Mouse (Mus musculus) CD8-positive naive resting alpha-beta T cell, adult 2 months (primary cell): ENCODE measurements around the gene Prkch.

Experiments used
- DNase-seq, 2 experiments: peaks; one replicate each; pipeline ENCODE4 v3.0.0; 2022; ENCODE audit warnings: low read depth in 2 of 2, low spot score in 2 of 2

Prkch gene

DNA sequence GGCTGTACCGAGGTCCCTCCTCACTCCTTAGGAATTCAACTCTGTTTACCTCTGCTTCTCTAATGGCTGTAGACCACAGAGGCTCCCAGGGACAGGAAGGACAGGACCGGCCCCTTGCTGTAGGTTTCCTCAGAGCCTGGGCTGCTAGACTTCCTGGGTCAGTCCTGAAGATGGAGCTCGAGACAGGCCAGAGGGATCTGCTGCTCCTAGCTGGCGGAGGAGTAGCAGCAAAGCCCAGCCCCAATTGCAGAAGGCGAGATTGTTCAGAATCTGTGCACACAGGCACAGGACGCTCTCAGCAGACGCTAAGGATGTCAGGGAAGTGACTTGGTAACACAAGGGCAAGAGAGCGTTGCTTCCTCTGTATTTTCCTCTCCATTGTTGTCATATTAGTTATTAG lies 124.3 kb downstream of the Prkch start:
- no peak for DNase-seq

DNA sequence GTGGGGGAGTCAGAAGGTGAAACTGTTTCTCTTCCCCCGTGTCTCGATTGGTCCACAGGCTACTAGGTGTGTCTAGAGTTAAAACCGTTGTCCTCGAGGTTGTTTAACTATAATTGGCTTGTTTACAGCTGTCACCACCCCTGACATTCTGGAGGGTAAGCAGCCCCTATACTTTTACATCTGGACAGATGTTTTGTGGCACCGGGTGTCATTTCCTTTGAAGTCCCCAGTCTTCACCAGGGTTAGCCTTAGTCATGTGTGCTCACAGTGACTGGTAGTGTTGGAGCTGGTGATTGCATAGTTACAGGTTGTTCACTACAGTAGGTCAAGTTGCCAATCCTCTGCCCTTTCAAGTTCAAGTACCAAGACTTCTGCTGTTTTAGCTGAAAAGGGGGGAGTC lies 126.2 kb downstream of the Prkch start:
- no peak for DNase-seq

DNA sequence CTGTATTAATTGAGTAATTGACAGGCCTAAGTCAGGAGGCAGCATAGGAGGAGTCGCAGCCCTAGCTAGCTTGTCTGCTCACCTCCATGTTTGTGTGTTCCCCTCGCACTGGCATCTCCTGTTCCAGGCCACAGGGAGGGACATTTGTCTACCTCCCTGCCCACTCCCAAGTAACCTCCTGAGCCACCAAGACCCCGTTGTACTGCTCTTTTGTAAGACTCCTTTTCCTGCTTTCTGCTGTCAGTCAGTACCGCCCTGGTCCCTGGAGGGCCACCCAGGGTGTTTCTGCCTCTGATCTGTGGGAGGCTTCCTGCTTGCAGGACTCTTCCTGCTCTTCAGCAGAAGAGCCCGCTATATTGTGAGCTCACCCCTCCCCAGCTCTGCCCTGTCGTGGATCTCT lies 127.5 kb downstream of the Prkch start:
- DNase-seq = no peak

DNA sequence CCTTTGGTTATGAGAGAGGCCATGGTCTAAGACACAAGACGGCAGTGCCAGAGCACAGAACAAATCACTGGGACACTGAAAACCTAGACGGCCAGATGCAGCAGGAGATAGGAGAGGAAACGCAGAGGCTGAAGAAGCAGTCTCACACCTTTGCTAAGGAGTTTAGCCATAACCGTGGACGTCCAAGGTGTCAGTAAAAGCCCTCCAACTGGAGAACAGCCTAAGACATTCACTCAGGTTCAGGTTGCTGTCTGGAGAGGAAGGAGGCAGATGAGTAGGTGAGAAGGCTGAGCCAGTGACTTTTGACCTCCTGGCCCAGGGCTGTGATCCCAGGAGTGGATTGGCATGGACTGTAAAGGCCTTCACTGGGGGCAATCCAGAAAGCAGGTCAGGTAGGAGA lies 130.0 kb downstream of the Prkch start:
- DNase-seq = no peak

DNA sequence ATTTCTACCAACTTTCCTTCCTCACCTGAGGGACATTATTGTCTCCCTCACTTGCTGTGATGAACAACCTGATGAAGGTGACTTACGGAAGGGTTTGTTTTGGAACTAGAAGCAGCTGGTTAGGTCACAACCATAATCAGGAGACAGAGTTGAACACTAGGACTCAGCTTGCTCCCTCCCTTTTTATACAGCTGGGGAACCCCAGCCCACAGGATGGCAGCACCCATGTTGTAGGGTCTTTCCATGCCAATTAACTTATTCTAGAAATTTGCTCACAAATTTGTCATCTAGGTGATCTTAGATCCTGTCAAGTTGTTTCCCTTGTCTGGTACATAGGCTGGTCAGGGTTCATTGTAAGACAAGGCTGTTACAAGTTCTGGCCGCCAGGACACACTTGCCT lies 130.7 kb downstream of the Prkch start:
- peak; percentile 30 to 42 for DNase-seq

DNA sequence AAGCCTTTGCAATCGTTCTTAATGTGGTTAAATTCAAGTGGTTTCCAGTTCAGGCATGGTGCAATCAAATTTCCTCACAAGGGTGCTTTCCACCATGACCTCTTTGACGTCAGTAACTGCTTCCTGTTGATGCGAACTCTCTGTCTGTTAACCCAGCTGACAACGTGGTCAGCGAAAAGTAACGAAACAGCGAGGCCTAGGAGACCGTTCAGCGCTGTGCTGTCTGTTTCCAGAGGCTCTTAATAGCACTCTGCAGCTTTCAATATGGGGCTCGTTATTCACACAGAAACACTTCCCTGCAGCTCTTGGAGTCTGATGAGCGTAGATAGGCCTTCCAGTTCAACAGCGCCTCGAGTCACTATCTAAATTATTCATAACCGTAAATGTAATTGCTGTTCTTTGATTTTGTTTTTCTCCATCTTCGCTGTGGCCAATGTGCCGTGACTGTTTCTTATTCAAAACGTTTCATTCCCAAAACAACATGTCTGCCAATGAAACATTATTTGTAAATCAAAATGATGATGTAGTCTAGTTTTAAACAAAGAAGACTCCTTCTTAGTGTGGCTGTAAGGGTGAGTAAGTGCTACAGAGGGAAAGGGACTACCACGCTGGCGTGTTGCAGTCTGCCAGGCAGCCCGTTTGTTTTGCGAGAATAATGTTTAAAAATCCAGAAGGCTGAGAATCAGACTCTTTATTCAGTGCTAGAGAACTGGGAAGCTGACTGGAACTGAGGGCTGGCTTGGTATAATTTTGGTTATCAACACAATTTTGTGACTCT lies 131.5 kb downstream of the Prkch start:
- peak; percentile 79 to 84 for DNase-seq

DNA sequence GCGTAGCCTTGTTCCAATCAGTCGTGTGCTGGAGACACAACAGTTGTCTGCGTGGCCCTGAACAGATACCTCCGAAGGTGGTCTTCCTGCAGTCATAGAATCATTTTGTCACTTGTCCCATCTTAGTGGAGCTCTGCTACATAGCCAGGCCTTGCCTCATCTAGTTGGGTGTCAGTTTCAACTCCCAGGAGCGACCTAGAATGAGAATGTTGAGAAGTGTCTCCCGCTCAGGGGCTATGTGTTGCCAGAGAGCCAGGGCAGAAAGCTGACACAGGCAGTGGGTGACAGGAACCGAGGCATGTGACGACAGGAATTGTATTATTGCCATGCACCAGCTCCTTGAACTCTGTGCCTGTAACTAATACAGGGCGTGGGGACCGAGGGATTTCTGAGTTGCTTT lies 133.4 kb downstream of the Prkch start:
- DNase-seq = no peak

DNA sequence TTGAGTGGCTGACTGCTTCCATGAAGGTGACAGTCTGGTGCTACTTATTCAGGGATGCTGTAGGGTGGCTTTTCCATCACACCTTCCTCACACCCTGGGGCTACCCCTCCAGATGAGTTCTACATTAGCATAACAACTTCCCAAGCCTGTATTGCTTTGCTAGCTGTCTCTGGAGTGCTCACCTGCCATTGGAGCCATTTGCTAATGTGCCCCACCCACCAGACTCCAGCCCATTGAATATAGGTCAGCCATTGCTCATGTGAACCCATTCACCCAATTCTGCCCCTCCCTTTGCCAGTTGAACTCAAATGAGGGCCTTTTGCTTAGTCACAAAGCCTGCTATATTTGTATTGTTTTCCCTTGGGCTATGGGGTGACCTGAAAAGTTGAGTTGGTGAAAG lies 135.2 kb downstream of the Prkch start:
- DNase-seq = no peak

DNA sequence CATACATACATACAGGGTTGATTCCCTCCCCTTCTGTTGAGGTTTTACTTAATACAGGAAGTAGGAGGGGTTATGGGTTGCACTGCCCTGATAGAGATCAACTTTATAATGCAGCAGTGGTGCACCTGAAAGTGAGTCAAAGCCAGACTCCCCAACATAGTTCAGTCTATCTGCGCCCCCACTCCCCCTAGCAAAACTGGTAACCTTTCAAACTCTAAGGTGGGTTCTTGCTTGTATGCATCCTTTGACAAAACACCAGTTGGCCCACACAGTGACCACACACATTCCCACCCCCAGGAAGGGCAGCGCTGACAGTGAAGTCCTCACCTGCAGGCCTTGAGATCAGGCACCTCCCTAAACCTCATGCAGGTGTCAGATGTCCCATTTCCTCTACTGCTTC lies 135.9 kb downstream of the Prkch start:
- peak; percentile 46 to 57 for DNase-seq

DNA sequence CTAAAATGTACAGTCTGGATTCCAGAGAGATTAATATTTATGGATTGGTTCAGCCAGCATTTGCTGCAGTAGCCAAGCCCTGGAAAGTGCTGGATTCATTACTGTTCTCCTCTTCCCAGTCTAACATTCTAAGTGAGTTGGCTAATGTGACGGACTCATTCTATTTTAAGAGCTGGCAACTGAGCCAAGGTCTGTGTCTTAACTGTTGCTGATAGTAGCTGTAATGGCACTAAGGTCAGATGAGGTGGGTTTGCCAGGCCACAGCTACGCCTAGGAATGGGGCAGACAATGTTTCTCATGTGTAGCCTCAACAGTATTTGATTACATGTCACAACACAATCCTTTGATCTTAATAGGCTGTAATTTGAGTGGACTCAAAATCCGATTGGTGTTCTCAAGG lies 137.5 kb downstream of the Prkch start:
- DNase-seq = no peak

DNA sequence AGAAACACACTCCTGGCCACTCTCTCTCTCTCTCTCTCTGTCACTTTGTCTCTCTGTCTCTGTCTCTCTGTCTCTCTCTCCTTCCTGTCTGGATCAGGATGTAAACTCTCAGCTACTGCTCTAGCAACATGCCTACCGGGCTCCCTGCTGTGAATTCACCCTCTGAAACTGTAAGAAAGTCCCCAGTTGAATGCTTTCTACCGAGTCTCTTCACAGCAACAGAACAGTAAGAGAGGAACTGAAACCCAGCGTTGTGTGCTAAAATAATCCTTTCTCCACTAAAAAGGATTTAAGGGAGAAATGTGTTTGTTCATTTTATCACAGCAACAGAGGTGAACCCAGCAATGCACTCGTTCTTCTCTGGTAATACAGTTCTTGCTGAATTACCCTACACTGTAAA lies 138.5 kb downstream of the Prkch start:
- DNase-seq = no peak

DNA sequence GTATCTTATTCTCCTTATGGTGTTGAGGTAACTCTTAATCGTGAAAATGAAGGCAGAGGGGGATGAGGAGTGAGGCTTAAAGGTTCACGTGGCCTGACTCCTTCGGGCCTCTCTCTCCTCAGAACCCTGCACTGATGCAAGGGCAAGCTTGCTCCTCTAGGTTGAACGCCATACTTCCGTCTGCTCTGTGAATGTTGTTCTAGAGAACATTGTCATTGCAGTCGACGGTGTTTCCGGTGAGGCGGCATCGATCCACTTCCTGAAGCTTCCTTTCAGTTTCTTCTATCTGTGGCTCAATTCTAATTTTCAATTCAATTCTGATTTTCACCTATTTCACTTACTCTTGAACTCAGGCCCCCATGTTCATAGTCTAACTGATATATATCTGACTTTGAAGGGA lies 139.3 kb downstream of the Prkch start:
- DNase-seq = no peak

DNA sequence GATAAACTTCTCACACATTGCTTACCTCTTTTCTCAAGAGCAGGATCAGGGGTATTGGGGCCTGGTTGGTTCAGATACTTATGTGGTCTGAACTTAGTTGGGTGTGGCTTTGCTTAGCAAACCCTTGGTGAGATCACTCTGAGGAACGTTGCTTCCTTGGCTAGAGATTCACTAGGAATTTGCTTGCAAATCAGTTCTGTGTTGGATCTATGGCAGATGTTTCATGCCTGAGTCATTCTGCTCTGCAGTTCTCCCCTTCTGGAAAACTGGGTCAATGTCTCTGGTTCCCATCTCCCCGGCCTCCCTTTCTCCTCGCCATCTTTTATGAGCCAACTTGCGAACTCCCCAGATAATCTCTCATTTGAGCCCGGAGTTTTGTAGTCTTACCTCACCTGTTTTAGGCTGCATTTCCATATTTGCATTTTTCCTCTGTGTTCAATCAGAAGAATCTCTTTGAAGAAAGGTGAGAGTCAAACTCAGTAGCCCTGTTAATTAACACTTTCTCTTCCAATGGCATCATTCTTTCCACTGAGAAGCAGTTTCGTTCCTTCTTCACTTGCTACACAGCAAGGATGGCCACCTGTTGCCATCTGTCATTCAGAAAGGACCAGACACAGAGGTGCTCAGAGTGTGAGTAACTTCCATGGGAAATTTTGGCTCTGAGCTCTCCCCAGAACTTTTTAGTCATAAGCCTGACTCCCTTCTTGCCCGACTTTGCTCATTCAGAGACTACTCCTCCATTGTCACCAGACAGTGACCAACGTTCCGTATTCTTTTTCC lies 141.4 kb downstream of the Prkch start:
- no peak for DNase-seq

DNA sequence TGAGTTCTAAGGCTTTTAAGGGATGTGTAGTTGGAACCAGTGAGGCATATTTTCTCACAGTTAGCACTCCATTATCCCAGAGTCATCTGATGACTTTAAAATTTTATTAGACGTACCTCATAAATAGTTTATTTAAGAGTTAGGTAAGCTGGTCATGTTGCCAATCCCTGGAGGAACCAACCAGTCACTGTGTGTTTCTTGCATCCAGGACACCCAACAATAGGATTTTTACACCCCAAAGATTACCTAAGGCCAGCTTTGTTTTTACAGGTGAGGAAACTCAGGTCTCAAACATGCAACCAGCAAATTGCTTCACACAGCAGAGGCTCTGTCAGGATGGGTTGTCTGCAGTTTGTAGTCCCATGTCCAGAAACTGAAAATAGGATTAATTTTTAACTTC lies 142.4 kb downstream of the Prkch start:
- no peak for DNase-seq

DNA sequence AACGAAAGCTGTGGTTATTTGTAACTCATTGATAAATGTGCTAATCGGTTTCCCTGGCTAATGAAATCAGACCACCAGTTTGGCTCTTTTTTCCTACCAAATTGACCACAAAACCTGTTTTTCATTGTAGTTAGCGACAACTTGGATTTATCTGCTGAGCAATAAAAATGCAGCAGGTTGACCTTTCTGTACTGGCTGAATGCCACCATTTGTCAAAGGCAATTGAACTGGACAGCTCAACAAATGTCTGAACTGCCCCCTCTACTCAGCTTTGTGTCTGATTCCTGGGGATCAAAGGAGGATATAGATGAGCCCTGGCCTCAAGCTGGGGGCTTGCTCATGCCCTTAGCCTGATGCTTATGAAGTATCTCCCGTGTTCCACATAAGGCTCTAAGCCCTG lies 146.0 kb downstream of the Prkch start:
- DNase-seq = no peak

DNA sequence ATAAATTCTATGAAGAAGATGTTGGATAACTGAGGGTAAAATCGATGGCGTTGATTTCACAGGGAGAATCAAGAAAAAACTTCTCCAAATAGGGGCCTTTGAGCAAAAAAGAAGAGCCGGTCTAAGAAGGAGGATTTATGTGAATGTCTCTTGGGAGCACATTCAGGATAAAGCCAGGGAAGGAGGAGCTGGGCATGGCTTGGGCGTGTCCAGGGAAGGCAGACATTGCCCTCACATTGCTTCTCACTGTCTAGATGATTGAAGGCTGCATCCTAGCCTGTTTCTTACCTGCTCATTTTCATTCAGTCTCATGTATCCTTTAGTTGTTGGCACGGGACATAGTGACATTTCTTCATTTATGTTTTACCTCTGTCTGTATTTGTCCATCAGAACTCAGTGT lies 146.5 kb downstream of the Prkch start:
- no peak for DNase-seq

DNA sequence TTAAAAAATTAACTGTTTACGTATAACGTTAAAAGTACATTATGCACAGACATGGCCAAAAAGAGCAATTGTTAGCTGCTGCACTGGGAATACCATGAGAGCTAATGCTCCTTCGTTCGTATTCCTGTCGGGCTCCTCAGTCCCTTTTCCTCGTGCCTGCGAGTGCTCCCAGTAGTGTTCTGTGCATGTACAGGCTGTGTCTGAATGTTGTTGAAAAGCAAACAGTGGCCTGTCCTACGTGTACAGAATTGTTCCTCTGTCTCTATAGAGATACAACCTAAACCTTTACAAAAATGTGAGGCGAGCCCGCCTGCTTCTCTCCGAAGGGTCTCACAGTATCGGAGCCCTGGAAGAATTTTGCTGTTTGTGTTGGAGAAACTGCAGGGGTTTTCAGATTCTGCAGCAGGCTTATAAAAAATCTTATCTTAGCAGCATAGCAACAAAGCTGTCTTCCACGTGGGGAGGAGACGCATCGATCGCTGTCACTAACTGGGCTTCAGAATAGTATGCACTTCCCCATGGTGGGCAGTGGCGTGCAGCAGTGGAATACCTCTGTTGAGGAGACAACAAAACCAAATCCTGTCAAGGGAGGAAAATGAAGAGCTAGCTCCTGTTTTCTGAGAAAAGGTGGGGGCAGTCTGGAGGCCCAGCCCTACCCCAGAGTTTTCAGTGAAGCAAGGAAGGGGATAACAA lies 147.4 kb downstream of the Prkch start:
- DNase-seq = no peak

DNA sequence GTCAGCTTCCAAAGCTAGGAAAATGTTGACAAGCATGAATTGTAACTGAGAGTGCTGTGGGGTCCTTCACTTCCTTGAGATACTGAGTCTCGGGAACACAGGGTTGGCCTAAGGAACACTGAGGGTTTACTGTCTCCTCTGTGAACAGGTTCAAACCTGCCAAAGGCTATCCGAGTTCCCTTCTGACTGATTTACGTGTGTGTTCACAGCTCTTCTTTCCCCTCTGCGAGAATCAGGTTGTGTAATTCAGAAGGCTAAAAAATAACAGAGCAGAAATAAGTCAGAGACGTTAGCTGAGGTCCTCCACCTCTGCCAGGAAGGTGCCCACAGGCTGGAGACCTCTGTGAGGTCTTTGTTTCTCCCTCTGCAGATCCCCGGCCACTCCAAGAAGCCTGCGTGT lies 148.3 kb downstream of the Prkch start:
- DNase-seq = no peak

DNA sequence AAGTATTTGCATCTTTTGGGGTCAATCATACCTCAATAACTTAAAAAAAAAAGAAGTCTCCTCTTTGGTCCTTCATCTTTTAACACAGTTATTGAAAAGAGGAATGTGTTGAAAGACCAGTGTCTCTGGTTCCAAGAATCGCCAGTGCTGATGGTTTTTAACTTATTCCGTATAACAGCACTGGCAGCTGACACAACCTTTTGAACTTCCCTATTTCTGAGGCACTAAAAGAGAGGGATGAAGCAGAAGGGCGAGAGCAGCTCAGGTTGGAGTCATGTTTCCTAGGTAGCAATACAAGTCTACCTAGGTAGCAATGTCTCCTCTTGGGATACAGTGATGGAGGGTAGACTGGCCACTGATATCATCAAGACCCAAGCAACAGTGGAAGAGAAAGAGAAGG lies 152.3 kb downstream of the Prkch start:
- no peak for DNase-seq

DNA sequence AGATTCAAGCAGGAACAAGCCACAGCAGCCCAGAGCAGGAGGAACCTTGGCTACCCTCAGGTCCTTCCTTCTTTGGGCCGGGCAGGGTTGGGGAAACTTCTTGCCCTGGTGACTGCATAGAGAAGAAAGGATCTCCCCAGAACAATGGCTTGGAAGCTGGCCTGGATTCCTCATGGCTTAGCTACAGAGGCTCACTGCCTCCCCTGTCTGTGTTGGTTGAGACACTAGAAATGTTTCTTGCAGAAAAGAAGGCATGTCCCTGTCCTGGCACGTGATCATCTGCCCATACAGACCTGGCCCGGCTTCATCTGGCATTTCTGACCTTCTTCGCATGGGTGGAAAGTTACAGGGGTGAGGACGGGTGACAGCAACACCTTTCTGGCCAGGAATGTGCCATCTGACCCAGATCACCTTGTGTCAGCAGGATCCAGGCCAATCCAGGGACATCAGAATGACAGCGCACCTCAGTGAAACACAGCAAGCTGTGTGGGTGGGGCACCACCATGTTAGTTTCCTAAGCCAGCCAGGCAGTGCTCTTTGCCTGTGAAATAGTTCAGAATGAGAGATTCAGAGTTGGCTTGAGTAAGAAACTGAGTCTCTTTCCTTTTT lies 155.1 kb downstream of the Prkch start:
- DNase-seq = no peak

DNA sequence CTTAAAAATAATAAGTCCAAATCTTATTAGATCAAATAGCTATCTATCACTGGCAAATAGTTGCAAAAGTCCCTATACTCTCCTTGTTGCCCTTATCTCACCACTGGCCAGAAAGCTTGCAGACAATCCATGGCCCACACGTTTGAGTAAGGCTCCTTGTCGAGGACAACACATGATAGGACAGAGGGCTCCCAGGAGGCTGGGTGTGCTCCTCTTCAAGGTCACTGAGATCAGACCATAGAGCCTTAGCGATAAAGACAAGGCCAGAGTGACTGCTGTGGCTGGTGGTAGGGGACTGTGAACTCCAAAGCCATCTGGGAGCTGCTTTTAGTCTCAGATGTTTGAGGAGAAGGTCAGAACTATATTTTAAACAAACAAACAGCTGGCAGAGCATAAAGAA lies 158.0 kb downstream of the Prkch start:
- no peak for DNase-seq

DNA sequence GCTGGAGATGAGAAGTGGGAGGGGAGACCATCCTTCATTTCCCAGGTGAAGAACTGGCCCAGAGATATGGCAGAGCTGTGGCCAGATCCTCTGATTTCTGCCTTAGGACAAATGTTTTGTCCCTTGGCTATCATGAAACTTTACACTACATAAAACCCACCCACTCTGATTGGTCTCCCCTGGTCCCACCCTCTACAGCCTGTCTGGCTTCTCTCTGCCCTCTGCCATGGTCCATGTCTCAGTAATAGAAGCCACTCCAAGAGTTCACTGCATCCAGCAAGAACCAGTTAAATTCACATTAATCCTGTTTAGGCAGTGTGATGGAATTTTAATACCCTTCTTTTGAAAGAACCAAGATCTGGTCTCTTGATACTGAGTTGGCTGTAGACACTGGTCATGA lies 158.5 kb downstream of the Prkch start:
- DNase-seq = no peak
